Mouse (Mus musculus) bone marrow macrophage, adult 2 months (primary cell): ENCODE data around the gene Acer3.

Experiments used
- CTCF ChIP-seq: IDR thresholded peaks from 2 replicates; pipeline ENCODE4 v1.5.1; 2012; ENCODE audit warnings: low read depth, mild to moderate bottlenecking, low read length, moderate library complexity
- POLR2A ChIP-seq: IDR thresholded peaks from 2 replicates; pipeline ENCODE4 v1.6.1; 2012; ENCODE audit warnings: mild to moderate bottlenecking, low read depth, low read length, borderline replicate concordance

DNA sequence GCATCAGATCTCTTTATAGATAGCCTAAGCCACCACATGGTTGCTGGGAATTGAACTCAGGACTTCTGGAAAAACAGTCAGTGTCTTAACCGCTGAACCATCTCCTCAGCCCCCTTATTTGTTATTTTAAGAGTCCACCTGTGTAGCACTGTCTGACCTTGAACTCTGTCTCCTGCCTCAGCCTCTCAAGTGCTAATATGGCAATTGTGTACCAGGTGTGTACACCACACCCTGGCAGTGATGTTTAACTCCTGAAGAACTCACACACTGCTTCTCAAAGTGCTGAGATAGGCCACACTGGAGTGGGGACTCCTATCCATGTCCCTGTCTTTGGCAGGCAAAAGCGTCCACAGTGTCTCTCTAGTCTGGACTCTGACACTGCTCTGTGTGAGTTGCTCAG is 132.3 kb downstream of the Acer3 start:
- TF ChIP-seq POLR2A (no peak), CTCF (no peak)
